Mouse (Mus musculus) lung, adult 2 months (tissue): ENCODE results near the gene Serpinb11. TPM values are rescaled to one million over a fixed set of nuclear protein-coding genes. Genes with fewer than 3 reads are reported as not detected.

Experiments
- DNase-seq: peaks from one replicate; pipeline ENCODE4 v3.0.0; 2022
- H3K4me1 ChIP-seq: fragments of 200-500 bp; 2 replicates; pipeline ENCODE4 v1.6.1; 2011; ENCODE audit warnings: low read length; ENCODE audit not compliant: control insufficient read depth, insufficient read depth
- H3K4me3 ChIP-seq: fragments of 200-500 bp; replicated peaks from 2 replicates; pipeline ENCODE3; 2011; ENCODE audit warnings: low read depth, mild to moderate bottlenecking, control low read depth, low read length; ENCODE audit errors: extremely low read depth
- CTCF ChIP-seq: fragments of 200-500 bp; IDR thresholded peaks from 2 replicates; pipeline ENCODE4 v1.5.1; 2011; ENCODE audit warnings: mild to moderate bottlenecking, low read length, control low read depth; ENCODE audit not compliant: insufficient read depth
- POLR2A ChIP-seq: fragments of 200-500 bp; IDR thresholded peaks from 2 replicates; pipeline ENCODE4 v1.6.1; 2011; ENCODE audit warnings: low read depth, mild to moderate bottlenecking, control low read depth, low read length, borderline replicate concordance; ENCODE audit errors: extremely low read depth
- WGBS: fragments of 180-500 bp; shearing (Covaris S2); methylation state at CpG from one replicate; pipeline ENCODE4 v1.1.7; 2018; 5-methylcytosine and 5-hydroxymethylcytosine counted together
- polyA plus RNA-seq: library from polyadenylated mRNA; depleted of rRNA; stranded (reverse); fragments of >200 nt; gene quantifications from 2 replicates; pipeline ENCODE4 v1.2.3, GENCODE M21; 2012; rRNA removed

Gene Serpinb11
- polyA plus RNA-seq, 1 experiment = 2.4 TPM

GRCm38 (mm10) chr1:107382404-107382803 lies 21.4 kb downstream of the Serpinb11 start:
- Histone ChIP-seq H3K4me3 (no peak overlapping the region), H3K4me1 (no peaks in the 10 kb centered on the region)
- no peak for DNase-seq
- WGBS = 91% methylated on average over 1 of the region's 1 CpGs
- TF ChIP-seq POLR2A (no peak), CTCF (no peak)

DNA sequence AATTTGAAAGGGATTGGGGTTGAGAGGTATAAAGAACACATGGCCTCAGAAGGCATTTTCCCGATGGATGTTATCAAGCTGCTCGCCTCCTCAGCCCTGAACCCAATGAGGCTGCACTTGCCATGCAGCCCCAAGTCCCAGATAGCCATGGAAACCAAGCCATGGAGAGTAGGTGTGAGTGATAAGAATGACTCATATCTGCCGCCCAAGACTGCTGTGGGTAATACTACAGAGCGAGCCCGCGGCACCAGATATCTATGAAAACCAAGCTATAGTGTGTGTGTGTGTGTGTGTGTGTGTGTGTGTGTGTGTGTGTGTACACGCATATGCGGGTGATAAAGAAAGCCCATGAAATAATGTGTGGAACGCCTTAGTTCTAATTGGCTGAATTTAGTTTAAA lies 23.5 kb downstream of the Serpinb11 start:
- 85% methylated on average over 9 of the region's 9 CpGs for WGBS
- Histone ChIP-seq H3K4me1 (no peaks in the 10 kb centered on the region), H3K4me3 (no peak overlapping the region)
- TF ChIP-seq POLR2A (no peak), CTCF (no peak)
- DNase-seq = no peak

GRCm38 (mm10) chr1:107389753-107390152 lies 28.8 kb downstream of the Serpinb11 start:
- Histone ChIP-seq H3K4me3 (no peak overlapping the region), H3K4me1 (no peaks in the 10 kb centered on the region)
- no peak for TF ChIP-seq POLR2A
- no peak for TF ChIP-seq CTCF
- 65% methylated on average over 2 of the region's 2 CpGs for WGBS
- no peak for DNase-seq

- WGBS = 53% methylated on average over 1 of the region's 1 CpGs
- no peaks in the 10 kb centered on the region for H3K4me1 ChIP-seq
- no peak overlapping the region for H3K4me3 ChIP-seq
- DNase-seq = no peak
- TF ChIP-seq CTCF (no peak), POLR2A (no peak)
Observed at GRCm38 (mm10) chr1:107397481-107397880, 36.5 kb downstream of the Serpinb11 start.

GRCm38 (mm10) chr1:107399355-107399754 lies 38.4 kb downstream of the Serpinb11 start, which contains the start of gene Serpinb7:
Gene Serpinb7 (plus strand): TSS chr1:107399655.
- Histone ChIP-seq H3K4me1 (no peaks in the 10 kb centered on the region), H3K4me3 (no peak within 1 kb of the TSS)
- no peak for DNase-seq
- TF ChIP-seq POLR2A = no peak
- TF ChIP-seq CTCF = no peak
- 46% methylated on average over 3 of the region's 3 CpGs for WGBS

GRCm38 (mm10) chr1:107402082-107402481 lies 41.1 kb downstream of the Serpinb11 start:
- no peak for DNase-seq
- 71% methylated on average over 4 of the region's 4 CpGs for WGBS
- H3K4me3 ChIP-seq = no peak overlapping the region
- H3K4me1 ChIP-seq = no peaks in the 10 kb centered on the region
- TF ChIP-seq POLR2A = no peak
- no peak for TF ChIP-seq CTCF

DNA sequence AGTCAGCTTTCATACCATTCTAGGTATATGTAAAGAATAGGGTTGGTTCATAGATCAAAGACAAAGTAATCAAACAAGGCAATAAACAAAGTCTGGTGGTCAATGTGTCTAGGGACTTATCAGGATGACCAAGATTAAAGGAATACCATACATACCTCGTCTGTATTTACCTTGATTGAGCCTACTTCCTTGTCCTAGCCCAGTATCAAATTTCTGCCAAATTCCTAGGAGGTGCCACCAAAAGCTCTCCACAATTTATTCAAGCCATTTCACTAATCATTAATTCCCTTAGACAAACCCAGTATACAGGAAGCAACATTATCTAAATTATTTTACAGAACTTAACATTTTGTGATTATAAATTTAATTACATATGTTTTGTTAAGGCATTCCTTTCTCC lies 53.7 kb downstream of the Serpinb11 start:
- H3K4me1 ChIP-seq = no peaks in the 10 kb centered on the region
- no peak for TF ChIP-seq CTCF
- no peak for TF ChIP-seq POLR2A
- WGBS = 20% methylated on average over 1 of the region's 1 CpGs
- no peak for DNase-seq
- no peak overlapping the region for H3K4me3 ChIP-seq

DNA sequence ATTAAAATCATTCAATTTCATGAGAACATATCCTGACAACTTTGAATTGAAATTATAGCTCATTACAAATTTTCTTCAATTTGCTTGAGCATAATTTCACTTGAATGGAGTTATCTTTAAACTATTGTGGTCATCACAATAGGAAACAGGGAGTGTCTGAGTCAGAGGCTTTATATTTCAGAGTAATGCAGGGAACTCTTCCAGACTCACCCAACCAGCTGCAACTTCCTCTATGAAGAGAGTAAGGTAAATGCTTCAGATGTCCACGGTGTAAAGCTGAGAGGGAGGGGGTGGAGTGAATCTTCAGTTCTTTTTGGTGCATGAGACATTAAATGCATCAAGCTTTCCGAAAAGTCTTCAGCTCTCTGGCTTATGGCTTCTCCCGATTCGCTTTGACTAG lies 61.5 kb downstream of the Serpinb11 start:
- no peak overlapping the region for H3K4me3 ChIP-seq
- H3K4me1 ChIP-seq = no peaks in the 10 kb centered on the region
- no peak for DNase-seq
- TF ChIP-seq POLR2A (no peak), CTCF (no peak)
- WGBS = 65% methylated on average over 4 of the region's 4 CpGs

Other genes with a start within 250 kb of the Serpinb11 start
- 0.28 TPM in 1 of 2 replicates, not detected in the other for gene Serpinb3b, start 82.8 kb upstream of the Serpinb11 start, polyA plus RNA-seq
- gene Serpinb3c, start 82.8 kb upstream of the Serpinb11 start, polyA plus RNA-seq = 0.18 TPM in 1 of 2 replicates, not detected in the other
- 1.3 TPM in 1 of 2 replicates, not detected in the other for gene Serpinb7, start 38.5 kb downstream of the Serpinb11 start, polyA plus RNA-seq
- 0.26 and 3.8 TPM in 2 replicates for gene Serpinb2, start 150.2 kb downstream of the Serpinb11 start, polyA plus RNA-seq
- gene Serpinb8, start 228.8 kb downstream of the Serpinb11 start, polyA plus RNA-seq = 2.1 and 5.2 TPM in 2 replicates